Mouse (Mus musculus) lung, embryonic 14.5 days (tissue): ENCODE measurements around the gene Gm5148. TPM values are rescaled to one million over a fixed set of nuclear protein-coding genes. Genes with fewer than 3 reads are reported as not detected.

Experiments
- ATAC-seq: fragments of 200-750 bp; cut with Nextera tagmentation; 2 replicates; pipeline ENCODE4 v1.8.0; 2017; ENCODE audit warnings: mild to moderate bottlenecking, moderate TSS enrichment, moderate library complexity; ENCODE audit not compliant: insufficient read depth
- DNase-seq: peaks from one replicate; pipeline ENCODE4 v3.0.0-alpha.2; 2015
- H3K27ac ChIP-seq: fragments of 300-500 bp; sonication (generic); 2 replicates; pipeline ENCODE4 v1.5.1; 2014; ENCODE audit warnings: low read depth, mild to moderate bottlenecking, moderate library complexity
- H3K27me3 ChIP-seq: fragments of 300-500 bp; sonication (generic); 2 replicates; pipeline ENCODE4 v1.6.1; 2014; ENCODE audit warnings: low read length, control low read depth; ENCODE audit not compliant: insufficient read depth
- H3K36me3 ChIP-seq: fragments of 300-500 bp; sonication (generic); 2 replicates; pipeline ENCODE4 v1.6.1; 2014; ENCODE audit warnings: control low read depth; ENCODE audit not compliant: insufficient read depth
- H3K4me1 ChIP-seq: fragments of 300-500 bp; sonication (generic); 2 replicates; pipeline ENCODE4 v1.6.1; 2014; ENCODE audit warnings: antibody characterized with exemption, control low read depth; ENCODE audit not compliant: insufficient read depth
- H3K4me2 ChIP-seq: fragments of 300-500 bp; sonication (generic); 2 replicates; pipeline ENCODE4 v1.6.1; 2014; ENCODE audit warnings: mild to moderate bottlenecking
- H3K4me3 ChIP-seq: fragments of 300-500 bp; sonication (generic); 2 replicates; pipeline ENCODE4 v1.5.1; 2014; ENCODE audit warnings: low read depth, low read length
- H3K9ac ChIP-seq: fragments of 300-500 bp; sonication (generic); 2 replicates; pipeline ENCODE4 v1.6.1; 2014
- H3K9me3 ChIP-seq: fragments of 300-500 bp; sonication (generic); 2 replicates; pipeline ENCODE4 v1.6.1; 2016; ENCODE audit warnings: low read depth, low read length, control low read depth
- CTCF ChIP-seq: IDR thresholded peaks from 2 replicates; pipeline ENCODE4 v1.5.1; 2016; ENCODE audit warnings: antibody characterized with exemption, low read depth
- WGBS: fragments of 180-500 bp; shearing (Covaris S2); extraction: QIAGEN DNeasy Blood & Tissue Kit; methylation state at CpG from one replicate; pipeline ENCODE4 v1.1.7; 2014; 5-methylcytosine and 5-hydroxymethylcytosine counted together
- polyA plus RNA-seq: library from polyadenylated mRNA; unstranded; fragments of >200 nt; fragmentation: Nextera tagmentation; extraction: Ambion mirVana; gene quantifications from 2 replicates; pipeline ENCODE4 v1.2.1, GENCODE M21; 2014

Gm5148 gene
- polyA plus RNA-seq, 1 experiment from 2014 or later, result 6.7 TPM

- H3K4me2 ChIP-seq, result 0 out of 2 replicates have a peak overlapping the region, but pooled peaks have one; percentile 16
- no peaks in the 10 kb centered on the region for H3K36me3 ChIP-seq
- H3K9ac ChIP-seq, result no peak overlapping the region
- TF ChIP-seq CTCF, result no peak
- WGBS, result 15% methylated on average over 9 of the region's 9 CpGs
- no peak overlapping the region for H3K4me3 ChIP-seq
- H3K9me3 ChIP-seq, result peaks cover 16% of the 10 kb centered on the region
- peak; percentile 95 for ATAC-seq
- H3K27ac ChIP-seq, result 0 out of 2 replicates have a peak overlapping the region, but pooled peaks have one; percentile 19
- no peaks in the 10 kb centered on the region for H3K27me3 ChIP-seq
- H3K4me1 ChIP-seq, result peaks cover 18% of the 10 kb centered on the region
- peak; percentile 69 for DNase-seq
Observed at GRCm38 (mm10) chr3:37666291-37667118, 57.8 kb downstream of the Gm5148 start.

Other genes starting within 250 kb of the Gm5148 start
- 15.6 and 17.8 TPM in 2 replicates for gene Spry1, start 84.5 kb downstream of the Gm5148 start, polyA plus RNA-seq